Mouse (Mus musculus) kidney, postnatal 0 days (tissue): ENCODE measurements around the gene Mitf. TPM values are rescaled to one million over a fixed set of nuclear protein-coding genes. Genes with fewer than 3 reads are reported as not detected.

Source experiments
- ATAC-seq: fragments of 200-750 bp; cut with Nextera tagmentation; replicated peaks from 2 replicates; pipeline ENCODE4 v1.8.0; 2017; ENCODE audit warnings: low read depth, moderate number of reproducible peaks, moderate TSS enrichment, moderate library complexity; ENCODE audit not compliant: low FRiP score
- DNase-seq: peaks from one replicate; pipeline ENCODE4 v3.0.0-alpha.2; 2016; ENCODE audit warnings: low spot score
- H3K27ac ChIP-seq: fragments of 300-500 bp; sonication (generic); 2 replicates; pipeline ENCODE4 v1.5.1; 2014; ENCODE audit warnings: mild to moderate bottlenecking
- H3K27me3 ChIP-seq: fragments of 300-500 bp; sonication (generic); 2 replicates; pipeline ENCODE4 v1.6.1; 2014; ENCODE audit warnings: low read length, mixed read lengths; ENCODE audit not compliant: insufficient read depth
- H3K36me3 ChIP-seq: fragments of 300-500 bp; sonication (generic); 2 replicates; pipeline ENCODE4 v1.6.1; 2014; ENCODE audit warnings: low read length, mixed read lengths; ENCODE audit not compliant: insufficient read depth
- H3K4me1 ChIP-seq: fragments of 300-500 bp; sonication (generic); replicated peaks from 2 replicates; pipeline ENCODE4 v1.6.1; 2014; ENCODE audit warnings: antibody characterized with exemption, low read length, mixed read lengths; ENCODE audit not compliant: insufficient read depth
- H3K4me2 ChIP-seq: fragments of 300-500 bp; sonication (generic); 2 replicates; pipeline ENCODE4 v1.6.1; 2014; ENCODE audit warnings: mild to moderate bottlenecking, low read length, moderate library complexity, mixed read lengths
- H3K4me3 ChIP-seq: fragments of 300-500 bp; sonication (generic); replicated peaks from 2 replicates; pipeline ENCODE4 v1.5.1; 2014; ENCODE audit warnings: low read depth, low read length
- H3K9ac ChIP-seq: fragments of 300-500 bp; sonication (generic); 2 replicates; pipeline ENCODE4 v1.6.1; 2014; ENCODE audit warnings: low read depth, low read length
- H3K9me3 ChIP-seq: fragments of 300-500 bp; sonication (generic); replicated peaks from 2 replicates; pipeline ENCODE4 v1.6.1; 2016; ENCODE audit warnings: low read length, inconsistent platforms, mixed read lengths
- CTCF ChIP-seq: IDR thresholded peaks from 2 replicates; pipeline ENCODE4 v1.5.1; 2016; ENCODE audit warnings: antibody characterized with exemption, low read depth, mild to moderate bottlenecking, moderate library complexity
- WGBS: fragments of 180-500 bp; shearing (Covaris S2); extraction: QIAGEN DNeasy Blood & Tissue Kit; methylation state at CpG from one replicate; pipeline ENCODE4 v1.1.7; 2014; 5-methylcytosine and 5-hydroxymethylcytosine counted together
- polyA plus RNA-seq: library from polyadenylated mRNA; unstranded; fragments of >200 nt; fragmentation: Nextera tagmentation; extraction: Ambion mirVana; gene quantifications from 2 replicates; pipeline ENCODE4 v1.2.1, GENCODE M21; 2015

The Mitf gene
- polyA plus RNA-seq, 1 experiment from 2014 or later: 6.8 TPM

- DNase-seq (no peak), ATAC-seq (no peak)
- Histone ChIP-seq H3K9me3 (no peaks in the 10 kb centered on the region), H3K4me1 (0 out of 2 replicates have a peak, but pooled peaks cover 7% of the 10 kb centered on the region), H3K27me3 (no peaks in the 10 kb centered on the region), H3K4me2 (no peak overlapping the region), H3K27ac (no peak overlapping the region), H3K9ac (no peak overlapping the region), H3K36me3 (no peaks in the 10 kb centered on the region), H3K4me3 (no peak overlapping the region)
- WGBS: 77% methylated on average over 1 of the region's 1 CpGs
- TF ChIP-seq CTCF: no peak
These were observed 61.2 kb downstream of the Mitf start for GRCm38 (mm10) chr6:97868005-97868404.

GRCm38 (mm10) chr6:97869953-97870352, 63.1 kb downstream of the Mitf start:
- Histone ChIP-seq H3K27me3 (no peaks in the 10 kb centered on the region), H3K36me3 (no peaks in the 10 kb centered on the region), H3K9me3 (no peaks in the 10 kb centered on the region), H3K4me3 (no peak overlapping the region), H3K9ac (no peak overlapping the region), H3K4me2 (no peak overlapping the region), H3K4me1 (no peaks in the 10 kb centered on the region), H3K27ac (no peak overlapping the region)
- WGBS: 52% methylated on average over 4 of the region's 4 CpGs
- ATAC-seq: no peak
- peak; percentile 6 for DNase-seq
- no peak for TF ChIP-seq CTCF

- DNase-seq: no peak
- no peak for TF ChIP-seq CTCF
- no peak overlapping the region for H3K4me2 ChIP-seq
- WGBS: 88% methylated on average over 4 of the region's 4 CpGs
- H3K27ac ChIP-seq: no peak overlapping the region
- no peaks in the 10 kb centered on the region for H3K36me3 ChIP-seq
- ATAC-seq: no peak
- no peaks in the 10 kb centered on the region for H3K4me1 ChIP-seq
- H3K9ac ChIP-seq: no peak overlapping the region
- H3K9me3 ChIP-seq: no peaks in the 10 kb centered on the region
- no peaks in the 10 kb centered on the region for H3K27me3 ChIP-seq
- H3K4me3 ChIP-seq: no peak overlapping the region
These were observed 64.6 kb downstream of the Mitf start for GRCm38 (mm10) chr6:97871296-97872030.

- Histone ChIP-seq H3K9me3 (no peaks in the 10 kb centered on the region), H3K27ac (no peak overlapping the region)
These were observed 66.2 kb downstream of the Mitf start for GRCm38 (mm10) chr6:97873102-97873501.

GRCm38 (mm10) chr6:97876990-97877389, 70.1 kb downstream of the Mitf start:
- Histone ChIP-seq H3K4me3 (no peak overlapping the region), H3K9ac (no peak overlapping the region), H3K27ac (no peak overlapping the region), H3K9me3 (no peaks in the 10 kb centered on the region), H3K36me3 (no peaks in the 10 kb centered on the region), H3K4me1 (no peaks in the 10 kb centered on the region), H3K27me3 (no peaks in the 10 kb centered on the region), H3K4me2 (no peak overlapping the region)
- WGBS: 58% methylated on average over 2 of the region's 2 CpGs
- no peak for DNase-seq
- TF ChIP-seq CTCF: no peak
- no peak for ATAC-seq

More at GRCm38 (mm10) chr6:97873102-97873501, 66.2 kb downstream of the Mitf start:
- Histone ChIP-seq H3K27me3 (no peaks in the 10 kb centered on the region), H3K36me3 (no peaks in the 10 kb centered on the region), H3K4me3 (no peak overlapping the region), H3K4me2 (no peak overlapping the region), H3K4me1 (no peaks in the 10 kb centered on the region), H3K9ac (no peak overlapping the region)
- no peak for DNase-seq
- ATAC-seq: no peak
- 49% methylated on average over 2 of the region's 2 CpGs for WGBS
- TF ChIP-seq CTCF: no peak

- Histone ChIP-seq H3K36me3 (no peaks in the 10 kb centered on the region), H3K27me3 (no peaks in the 10 kb centered on the region), H3K9ac (no peak overlapping the region), H3K4me1 (no peaks in the 10 kb centered on the region), H3K9me3 (no peaks in the 10 kb centered on the region), H3K4me3 (no peak overlapping the region), H3K27ac (no peak overlapping the region), H3K4me2 (no peak overlapping the region)
- no peak for ATAC-seq
- WGBS: 51% methylated on average over 6 of the region's 6 CpGs
- TF ChIP-seq CTCF: no peak
- peak; percentile 19 for DNase-seq
These were observed 70.6 kb downstream of the Mitf start for GRCm38 (mm10) chr6:97877492-97877891.
